28 mouse cellular contexts compared by ENCODE assay signal in the genomic region with DNA sequence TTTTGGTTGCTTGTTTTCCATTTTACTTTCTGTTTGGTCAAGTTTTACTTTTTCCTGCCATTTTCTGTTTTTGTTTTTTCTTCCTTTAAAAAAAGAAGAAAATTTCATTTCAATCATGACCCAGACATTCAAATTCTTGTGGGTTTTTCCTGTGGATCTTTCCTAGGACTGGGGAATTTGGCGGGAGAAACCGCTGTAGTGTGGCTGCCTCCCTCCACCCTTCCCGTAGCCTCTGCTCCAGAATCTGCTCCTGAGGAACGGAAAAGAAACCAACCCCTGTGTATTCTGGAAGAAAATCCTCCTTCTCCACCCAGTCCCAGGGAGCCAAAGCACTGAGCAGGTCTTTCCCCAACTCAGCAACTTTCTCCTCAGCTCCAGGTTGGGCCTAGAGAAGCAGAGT. TPM values are rescaled to one million over a fixed set of nuclear protein-coding genes. Genes with fewer than 3 reads are reported as not detected.
"Had no signal": no experiment of that assay in that cellular context is flagged by ENCODE, and none has a peak within 500 bp of the region (broad histone marks: within the 10 kb centered on the region; RNA-seq: fewer than 3 reads in every experiment).

No protein-coding gene starts in this region.

- H3K4me2 ChIP-seq: limb, embryonic 12.5 days; liver, embryonic 13.5 days; midbrain, embryonic 11.5 days had no signal

- H3K27me3 ChIP-seq: limb, embryonic 12.5 days; liver, embryonic 13.5 days had no signal

- H3K27ac ChIP-seq: limb, embryonic 12.5 days; liver, embryonic 13.5 days had no signal

- H3K36me3 ChIP-seq: limb, embryonic 12.5 days; liver, embryonic 13.5 days had no signal

- H3K9me3 ChIP-seq: limb, embryonic 12.5 days; liver, embryonic 13.5 days had no signal

- H3K4me3 ChIP-seq: limb, embryonic 12.5 days; liver, embryonic 13.5 days had no signal

- H3K9ac ChIP-seq: limb, embryonic 12.5 days; liver, embryonic 13.5 days had no signal

- DNase-seq: kidney, postnatal 14 days; kidney, postnatal 4 days; layer of hippocampus, adult 9-11 months; liver, embryonic 13.5 days; lung, adult 2 months; lung, postnatal 14 days; lung, postnatal 4 days; midbrain, embryonic 14.5 days; thymus, adult 18-20 months; thymus, postnatal 36 days had no signal

RNA-seq across cellular contexts. Expression of a gene that starts 25.6 kb away (rescaled TPM):
- total RNA-seq: layer of hippocampus, adult 18-20 months; layer of hippocampus, postnatal 25 days; left cerebral cortex, adult 18-20 months; left cerebral cortex, postnatal 10 days; left cerebral cortex, postnatal 36 days; liver, adult 2 months; megakaryocyte progenitor cell, adult 5-6 weeks; megakaryocyte-erythroid progenitor cell, adult 5-6 weeks had no signal
- polyA plus RNA-seq: kidney, embryonic 16.5 days; limb, embryonic 12.5 days; liver, adult 2 months; liver, embryonic 13.5 days; liver, embryonic 16.5 days; lung, embryonic 16.5 days; midbrain, embryonic 11.5 days; midbrain, embryonic 14.5 days; midbrain, postnatal 0 days; neural tube, embryonic 11.5 days; neural tube, embryonic 14.5 days; spleen, adult 2 months; testis, adult 2 months had no signal

RNA-seq across cellular contexts. Expression of a gene that starts 42.1 kb away (rescaled TPM):
- total RNA-seq: liver, adult 2 months; megakaryocyte progenitor cell, adult 5-6 weeks; megakaryocyte-erythroid progenitor cell, adult 5-6 weeks had no signal
- polyA plus RNA-seq: liver, adult 2 months; spleen, adult 2 months had no signal

RNA-seq across cellular contexts. Expression of a gene that starts 49.9 kb away (rescaled TPM):
- total RNA-seq: liver, adult 2 months; megakaryocyte progenitor cell, adult 5-6 weeks had no signal
- polyA plus RNA-seq: kidney, embryonic 16.5 days; liver, adult 2 months; liver, embryonic 13.5 days; liver, embryonic 16.5 days; neural tube, embryonic 11.5 days; spleen, adult 2 months had no signal
